Mouse (Mus musculus) intestine, embryonic 16.5 days (tissue): ENCODE measurements at regions not wholly inside any gene's neighbourhood (a gene's known extent, or its start where the extent isn't known, plus 50 kb on each side); places are given as distances from the start of the nearest gene placed in this dataset.

Experiments used
- ATAC-seq: fragments of 200-750 bp; cut with Nextera tagmentation; 2 replicates; pipeline ENCODE4 v1.8.0; 2017; ENCODE audit warnings: moderate TSS enrichment, moderate library complexity
- H3K27ac ChIP-seq: fragments of 300-500 bp; sonication (generic); 2 replicates; pipeline ENCODE4 v1.5.1; 2014; ENCODE audit warnings: mild to moderate bottlenecking, low read length
- H3K27me3 ChIP-seq: fragments of 300-500 bp; sonication (generic); replicated peaks from 2 replicates; pipeline ENCODE4 v1.6.1; 2014; ENCODE audit warnings: low read length, control low read depth, mixed read lengths; ENCODE audit not compliant: control insufficient read depth, insufficient read depth
- H3K36me3 ChIP-seq: fragments of 300-500 bp; sonication (generic); 2 replicates; pipeline ENCODE4 v1.6.1; 2014; ENCODE audit warnings: low read length, control low read depth; ENCODE audit not compliant: control insufficient read depth, insufficient read depth
- H3K4me1 ChIP-seq: fragments of 300-500 bp; sonication (generic); 2 replicates; pipeline ENCODE4 v1.6.1; 2014; ENCODE audit warnings: low read length, control low read depth, mixed read lengths; ENCODE audit not compliant: control insufficient read depth, insufficient read depth
- H3K4me2 ChIP-seq: fragments of 300-500 bp; sonication (generic); 2 replicates; pipeline ENCODE4 v1.6.1; 2014; ENCODE audit warnings: low read depth, low read length, control low read depth
- H3K4me3 ChIP-seq: fragments of 300-500 bp; sonication (generic); 2 replicates; pipeline ENCODE4 v1.5.1; 2014; ENCODE audit warnings: mild to moderate bottlenecking, low read length
- H3K9ac ChIP-seq: fragments of 300-500 bp; sonication (generic); 2 replicates; pipeline ENCODE4 v1.6.1; 2014; ENCODE audit warnings: low read depth, low read length
- H3K9me3 ChIP-seq: fragments of 300-500 bp; sonication (generic); 2 replicates; pipeline ENCODE4 v1.6.1; 2016; ENCODE audit warnings: low read length, control low read depth; ENCODE audit not compliant: control insufficient read depth
- whole genome bisulfite sequencing: fragments of 180-500 bp; shearing (Covaris S2); extraction: QIAGEN DNeasy Blood & Tissue Kit; methylation state at CpG from one replicate; pipeline ENCODE4 v1.1.7; 2014; 5-methylcytosine and 5-hydroxymethylcytosine counted together

DNA sequence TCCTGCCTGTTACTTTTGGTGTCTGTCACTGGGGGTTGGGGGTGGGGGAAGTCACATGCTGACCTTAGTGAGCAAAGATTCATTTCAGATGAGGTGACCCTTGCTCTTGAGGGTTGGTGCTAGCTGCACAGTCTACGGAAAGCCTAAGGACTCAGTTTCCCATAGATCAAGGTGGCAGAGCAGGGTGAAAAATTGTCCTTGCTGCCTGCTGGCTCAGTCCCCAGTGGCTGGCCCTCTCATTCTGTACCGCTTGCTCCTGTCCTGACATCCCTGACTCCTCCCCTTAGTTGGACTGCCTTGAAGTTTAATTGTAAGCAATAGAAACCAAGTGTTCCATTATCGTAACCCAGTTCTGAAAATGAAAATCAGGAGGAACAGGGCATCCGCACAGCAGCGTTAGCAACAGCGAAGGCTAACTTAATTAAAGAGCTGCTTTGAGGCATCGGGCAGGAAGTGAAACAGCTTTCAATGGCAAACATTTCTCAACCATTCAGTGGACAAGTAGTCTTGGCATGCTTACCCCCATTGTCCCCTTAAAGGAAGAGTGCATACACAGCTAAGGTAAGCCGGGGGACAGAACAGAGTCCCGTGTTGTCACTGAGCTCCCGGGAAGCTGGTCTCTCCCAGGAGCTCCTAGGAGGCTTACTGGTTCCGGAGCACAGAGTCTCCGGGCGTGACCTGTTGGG is 151.9 kb upstream of the Id2 start:
- Histone ChIP-seq H3K36me3 (no peaks in the 10 kb centered on the region), H3K4me1 (peaks cover 4% of the 10 kb centered on the region; the same call in 1 of the 2 replicates), H3K9ac (no peak overlapping the region), H3K4me3 (no peak overlapping the region), H3K9me3 (0 out of 2 replicates have a peak, but pooled peaks cover 2% of the 10 kb centered on the region), H3K4me2 (no peak overlapping the region), H3K27me3 (no peaks in the 10 kb centered on the region), H3K27ac (no peak overlapping the region)
- no peak for ATAC-seq
- WGBS, result 63% methylated on average over 13 of the region's 13 CpGs

GRCm38 (mm10) chr12:25246566-25246965 is 149.6 kb upstream of the Id2 start:
- H3K27me3 ChIP-seq, result no peaks in the 10 kb centered on the region
- H3K4me1 ChIP-seq, result peaks cover 3% of the 10 kb centered on the region; the same call in 1 of the 2 replicates
- H3K4me2 ChIP-seq, result no peak overlapping the region
- H3K36me3 ChIP-seq, result no peaks in the 10 kb centered on the region
- 84% methylated on average over 7 of the region's 7 CpGs for WGBS
- ATAC-seq, result no peak
- H3K27ac ChIP-seq, result no peak overlapping the region
- H3K4me3 ChIP-seq, result no peak overlapping the region
- H3K9ac ChIP-seq, result no peak overlapping the region
- H3K9me3 ChIP-seq, result no peaks in the 10 kb centered on the region

DNA sequence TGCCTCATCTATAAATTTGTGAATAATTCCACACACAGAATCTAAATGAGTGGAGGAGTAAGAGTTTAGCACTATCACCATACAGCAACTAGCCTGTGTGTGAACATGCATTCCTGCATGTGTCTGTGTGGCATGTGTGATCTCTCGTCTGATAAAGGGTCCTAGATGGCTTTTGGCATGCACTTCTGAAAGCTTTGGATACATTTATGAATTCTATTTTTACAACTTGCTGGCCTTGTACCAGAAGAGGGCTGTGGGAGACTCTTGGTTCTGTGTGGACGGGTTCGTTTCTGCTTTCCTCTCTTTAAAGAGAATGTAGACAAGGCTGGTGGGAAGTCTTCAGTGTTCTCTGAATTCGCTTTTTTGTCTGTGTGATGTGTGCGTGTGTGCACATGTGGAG is 148.7 kb upstream of the Id2 start:
- Histone ChIP-seq H3K9me3 (no peaks in the 10 kb centered on the region), H3K4me2 (no peak overlapping the region), H3K4me3 (no peak overlapping the region), H3K9ac (no peak overlapping the region), H3K36me3 (no peaks in the 10 kb centered on the region), H3K27me3 (no peaks in the 10 kb centered on the region), H3K4me1 (no peaks in the 10 kb centered on the region; the same call in 1 of the 2 replicates), H3K27ac (no peak overlapping the region; the same call in 1 of the 2 replicates)
- ATAC-seq, result no peak
- WGBS, result 66% methylated on average over 5 of the region's 5 CpGs

DNA sequence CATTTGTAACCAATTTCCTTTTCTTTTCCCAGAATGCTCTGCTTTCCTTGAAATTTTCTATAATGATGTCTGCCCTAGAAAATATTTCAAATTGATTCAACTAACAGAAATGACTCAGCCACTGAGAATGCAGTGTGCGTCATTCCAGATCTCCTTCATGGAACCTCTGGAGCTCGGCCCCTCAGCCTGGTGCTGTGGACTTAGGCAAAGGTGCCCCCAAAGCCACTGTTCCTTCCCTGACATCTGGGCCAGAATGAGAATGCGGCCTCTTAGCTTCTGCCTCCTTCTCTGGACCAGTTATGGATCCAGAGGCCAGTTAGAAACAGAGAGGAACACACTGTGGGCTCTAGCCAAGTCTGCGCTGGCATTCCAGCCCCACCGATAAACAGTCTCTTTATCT is 148.3 kb upstream of the Id2 start:
- WGBS, result 67% methylated on average over 5 of the region's 5 CpGs
- no peaks in the 10 kb centered on the region for H3K9me3 ChIP-seq
- H3K4me3 ChIP-seq, result no peak overlapping the region
- H3K4me1 ChIP-seq, result no peaks in the 10 kb centered on the region; the same call in 1 of the 2 replicates
- no peak for ATAC-seq
- no peaks in the 10 kb centered on the region for H3K27me3 ChIP-seq
- H3K36me3 ChIP-seq, result no peaks in the 10 kb centered on the region
- H3K9ac ChIP-seq, result no peak overlapping the region
- H3K4me2 ChIP-seq, result no peak overlapping the region
- no peak overlapping the region for H3K27ac ChIP-seq

DNA sequence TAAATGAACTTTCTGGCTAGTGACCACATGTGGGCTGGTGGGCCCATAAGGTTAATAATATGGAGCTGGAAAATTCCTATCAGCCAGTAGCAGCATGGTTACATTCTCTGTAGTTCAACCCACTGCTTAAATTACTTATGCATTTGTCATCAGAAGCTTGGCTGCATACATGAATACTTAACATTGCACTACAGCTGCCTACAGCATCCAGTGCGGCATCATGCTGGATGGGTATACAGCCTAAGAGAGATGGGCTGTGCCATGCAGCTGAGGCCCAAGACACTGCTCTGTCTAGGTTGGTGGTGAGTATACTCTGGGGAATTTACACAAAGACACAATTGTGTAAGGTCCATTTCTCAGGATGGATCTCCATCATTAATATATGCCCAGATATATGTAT is 147.7 kb upstream of the Id2 start:
- H3K4me3 ChIP-seq, result no peak overlapping the region
- H3K27me3 ChIP-seq, result no peaks in the 10 kb centered on the region
- no peaks in the 10 kb centered on the region for H3K9me3 ChIP-seq
- no peaks in the 10 kb centered on the region for H3K36me3 ChIP-seq
- 76% methylated on average over 1 of the region's 1 CpGs for WGBS
- no peak overlapping the region for H3K4me2 ChIP-seq
- H3K27ac ChIP-seq, result no peak overlapping the region
- H3K4me1 ChIP-seq, result no peaks in the 10 kb centered on the region; the same call in 1 of the 2 replicates
- no peak for ATAC-seq
- no peak overlapping the region for H3K9ac ChIP-seq

DNA sequence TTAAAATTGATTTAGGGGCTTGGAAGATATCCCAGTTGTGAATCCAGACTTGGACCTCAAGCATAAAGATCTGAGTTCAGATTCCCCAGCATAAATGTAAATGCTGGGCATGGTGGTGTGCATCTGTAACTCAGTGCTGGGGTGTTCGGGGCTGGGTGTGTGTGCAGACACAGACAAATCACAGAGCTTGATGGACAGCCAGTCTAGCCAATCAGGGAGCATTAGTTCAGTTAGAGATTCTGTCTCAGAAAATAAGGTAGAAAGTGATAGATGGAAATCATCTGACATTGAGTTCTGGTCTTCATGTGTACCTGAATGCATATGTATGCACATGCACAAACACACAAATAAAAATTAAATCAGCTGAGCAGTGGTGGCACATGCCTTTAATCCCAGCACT is 147.0 kb upstream of the Id2 start:
- no peak overlapping the region for H3K4me3 ChIP-seq
- no peaks in the 10 kb centered on the region for H3K27me3 ChIP-seq
- WGBS, result 71% methylated on average over 1 of the region's 1 CpGs
- no peak overlapping the region for H3K4me2 ChIP-seq
- H3K27ac ChIP-seq, result no peak overlapping the region
- no peak overlapping the region for H3K9ac ChIP-seq
- ATAC-seq, result no peak
- H3K4me1 ChIP-seq, result no peaks in the 10 kb centered on the region; the same call in 1 of the 2 replicates
- no peaks in the 10 kb centered on the region for H3K36me3 ChIP-seq
- H3K9me3 ChIP-seq, result no peaks in the 10 kb centered on the region

DNA sequence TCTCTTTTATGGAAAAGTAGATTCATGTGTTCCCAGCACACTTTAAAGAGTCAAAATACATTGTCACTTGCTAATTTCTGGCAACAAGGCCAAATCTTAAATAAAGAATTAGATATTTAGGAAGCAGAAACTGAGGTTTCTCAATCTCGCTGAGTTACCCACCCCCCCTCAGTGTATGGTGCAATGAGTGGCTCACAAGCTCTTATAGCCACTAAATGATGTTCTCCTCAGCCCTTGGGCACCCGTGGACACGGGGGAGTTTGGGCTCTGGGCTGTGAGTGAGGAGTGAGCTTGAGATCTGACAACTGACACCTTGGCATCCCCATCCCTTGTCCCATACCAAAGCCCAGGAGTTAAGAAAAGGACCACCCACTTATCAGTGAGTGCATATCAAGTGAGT is 145.4 kb upstream of the Id2 start:
- H3K4me1 ChIP-seq, result no peaks in the 10 kb centered on the region
- H3K9ac ChIP-seq, result no peak overlapping the region
- H3K27ac ChIP-seq, result no peak overlapping the region
- 70% methylated on average over 3 of the region's 3 CpGs for WGBS
- no peak overlapping the region for H3K4me2 ChIP-seq
- H3K36me3 ChIP-seq, result no peaks in the 10 kb centered on the region
- no peak overlapping the region for H3K4me3 ChIP-seq
- no peaks in the 10 kb centered on the region for H3K27me3 ChIP-seq
- no peaks in the 10 kb centered on the region for H3K9me3 ChIP-seq
- ATAC-seq, result no peak

DNA sequence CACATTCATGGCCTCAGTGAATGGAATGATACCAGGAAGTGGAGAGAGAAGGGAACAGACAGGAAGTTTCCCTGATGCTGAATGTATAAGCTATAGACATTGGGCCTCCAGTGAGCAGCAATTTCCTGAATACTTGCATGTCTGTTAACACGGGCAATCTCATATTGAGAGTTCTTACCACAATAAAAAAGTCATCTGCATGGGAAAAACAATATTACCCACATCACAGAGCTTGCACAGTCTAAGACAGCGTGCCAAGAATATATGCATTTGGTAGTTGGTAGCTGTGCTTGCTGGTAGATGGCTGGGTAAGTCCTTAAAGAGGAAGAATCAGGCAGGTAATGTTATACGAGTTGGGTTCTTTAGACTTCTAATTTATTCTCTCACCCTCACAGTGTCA is 144.7 kb upstream of the Id2 start:
- no peak overlapping the region for H3K4me2 ChIP-seq
- H3K9ac ChIP-seq, result no peak overlapping the region
- WGBS, result 76% methylated on average over 3 of the region's 3 CpGs
- H3K27ac ChIP-seq, result no peak overlapping the region
- H3K9me3 ChIP-seq, result no peaks in the 10 kb centered on the region
- no peaks in the 10 kb centered on the region for H3K4me1 ChIP-seq
- no peak overlapping the region for H3K4me3 ChIP-seq
- H3K27me3 ChIP-seq, result no peaks in the 10 kb centered on the region
- H3K36me3 ChIP-seq, result no peaks in the 10 kb centered on the region
- ATAC-seq, result no peak

DNA sequence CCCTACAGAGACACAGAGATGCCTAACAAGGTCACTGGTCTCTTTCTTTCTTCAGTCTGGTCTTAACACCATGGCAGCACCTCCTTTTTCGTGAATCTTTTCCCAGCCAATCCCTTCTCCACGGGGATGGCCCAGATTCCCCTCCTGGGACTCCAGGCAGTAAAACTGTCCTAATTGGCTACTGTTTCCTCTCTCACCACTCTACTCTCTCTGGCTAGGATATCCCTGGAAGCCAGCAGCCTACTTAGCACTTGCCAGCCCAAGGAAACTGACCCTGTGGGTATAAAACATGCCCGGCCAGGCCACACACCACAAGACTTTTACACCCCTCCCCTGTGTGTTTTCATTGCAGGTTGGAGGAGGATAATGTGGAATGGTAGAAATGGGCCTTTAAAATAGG is 143.9 kb upstream of the Id2 start:
- no peak overlapping the region for H3K9ac ChIP-seq
- no peaks in the 10 kb centered on the region for H3K27me3 ChIP-seq
- WGBS, result 70% methylated on average over 3 of the region's 3 CpGs
- no peaks in the 10 kb centered on the region for H3K9me3 ChIP-seq
- no peak for ATAC-seq
- H3K4me1 ChIP-seq, result no peaks in the 10 kb centered on the region
- no peak overlapping the region for H3K27ac ChIP-seq
- H3K4me2 ChIP-seq, result no peak overlapping the region
- H3K4me3 ChIP-seq, result no peak overlapping the region
- H3K36me3 ChIP-seq, result no peaks in the 10 kb centered on the region

GRCm38 (mm10) chr12:25240142-25240541 is 143.2 kb upstream of the Id2 start:
- H3K9me3 ChIP-seq, result no peaks in the 10 kb centered on the region
- no peaks in the 10 kb centered on the region for H3K27me3 ChIP-seq
- H3K4me3 ChIP-seq, result no peak overlapping the region
- H3K9ac ChIP-seq, result no peak overlapping the region
- 61% methylated on average over 12 of the region's 12 CpGs for WGBS
- H3K4me1 ChIP-seq, result no peaks in the 10 kb centered on the region
- no peak overlapping the region for H3K27ac ChIP-seq
- H3K4me2 ChIP-seq, result no peak overlapping the region
- 0 out of 2 replicates have a peak, but pooled peaks have one; percentile 33 for ATAC-seq
- H3K36me3 ChIP-seq, result no peaks in the 10 kb centered on the region
